Mouse (Mus musculus) neural tube, embryonic 10.5 days (tissue): ENCODE data around the gene Foxn2.
A peak's percentile ranks its signal among the peaks of the same experiment; 100 is the strongest.

Experiments used
- DNase-seq: peaks from one replicate; pipeline ENCODE4 v3.0.0-alpha.2; 2017; ENCODE audit warnings: low spot score; ENCODE audit errors: extremely low spot score

Gene Foxn2

GRCm38 (mm10) chr17:88492107-88492460, 51.6 kb downstream of the Foxn2 start:
- no peak for DNase-seq

- no peak for DNase-seq
Observed at GRCm38 (mm10) chr17:88493551-88493950, 53.0 kb downstream of the Foxn2 start.

GRCm38 (mm10) chr17:88494121-88494771, 53.7 kb downstream of the Foxn2 start:
- no peak for DNase-seq

- no peak for DNase-seq
Observed at GRCm38 (mm10) chr17:88494772-88495132, 54.2 kb downstream of the Foxn2 start.

GRCm38 (mm10) chr17:88498090-88498682, 57.7 kb downstream of the Foxn2 start:
- no peak for DNase-seq

- DNase-seq: no peak
Observed at GRCm38 (mm10) chr17:88504056-88504455, 63.5 kb downstream of the Foxn2 start.

GRCm38 (mm10) chr17:88505275-88505723, 64.8 kb downstream of the Foxn2 start:
- DNase-seq: no peak

GRCm38 (mm10) chr17:88505941-88506340, 65.4 kb downstream of the Foxn2 start:
- no peak for DNase-seq

GRCm38 (mm10) chr17:88507376-88507775, 66.9 kb downstream of the Foxn2 start:
- DNase-seq: no peak

- DNase-seq: no peak
Observed at GRCm38 (mm10) chr17:88508846-88509508, 68.5 kb downstream of the Foxn2 start.

- DNase-seq: no peak
Observed at GRCm38 (mm10) chr17:88509999-88510398, 69.5 kb downstream of the Foxn2 start.

- peak; percentile 85 for DNase-seq
Observed at GRCm38 (mm10) chr17:88511095-88511551, 70.6 kb downstream of the Foxn2 start.

- no peak for DNase-seq
Observed at GRCm38 (mm10) chr17:88516477-88516876, 76.0 kb downstream of the Foxn2 start.

- DNase-seq: no peak
Observed at GRCm38 (mm10) chr17:88527781-88528180, 87.3 kb downstream of the Foxn2 start.

GRCm38 (mm10) chr17:88529519-88530235, 89.2 kb downstream of the Foxn2 start, which contains the start of gene Ppp1r21:
TSS of gene Ppp1r21 (plus strand) at chr17:88530118.
- DNase-seq: peak; percentile 98

GRCm38 (mm10) chr17:88530236-88530619, 89.7 kb downstream of the Foxn2 start:
- DNase-seq: no peak

- no peak for DNase-seq
Observed at GRCm38 (mm10) chr17:88530667-88531066, 90.2 kb downstream of the Foxn2 start.

GRCm38 (mm10) chr17:88531176-88531575, 90.7 kb downstream of the Foxn2 start:
- DNase-seq: no peak

GRCm38 (mm10) chr17:88537842-88538430, 97.4 kb downstream of the Foxn2 start:
- no peak for DNase-seq
